Mouse (Mus musculus) brown adipose tissue, adult 24 weeks (tissue): ENCODE results near the gene Gpr182. TPM values are rescaled to one million over a fixed set of nuclear protein-coding genes. Genes with fewer than 3 reads are reported as not detected.

Experiments
- H3K27ac ChIP-seq: fragments of 200-500 bp; replicated peaks from 2 replicates; pipeline ENCODE4 v1.5.1; 2012; ENCODE audit warnings: low read depth, mild to moderate bottlenecking, low read length
- H3K4me1 ChIP-seq: fragments of 200-500 bp; 2 replicates; pipeline ENCODE4 v1.6.1; 2012; ENCODE audit warnings: low read length, mixed read lengths; ENCODE audit not compliant: control insufficient read depth, insufficient read depth, insufficient read length
- H3K4me3 ChIP-seq: fragments of 200-500 bp; 2 replicates; pipeline ENCODE4 v1.5.1; 2012; ENCODE audit warnings: low read depth, mild to moderate bottlenecking, low read length, moderate library complexity; ENCODE audit not compliant: insufficient read depth
- polyA plus RNA-seq: library from polyadenylated mRNA; stranded (reverse); fragments of >200 nt; gene quantifications from 2 replicates; pipeline ENCODE4 v1.2.4, GENCODE M21; 2012; ENCODE audit not compliant: missing spikeins, insufficient read depth, insufficient read length

Gpr182 gene
- polyA plus RNA-seq, 1 experiment = 1.5 TPM

- H3K4me3 ChIP-seq = no peak overlapping the region
- H3K4me1 ChIP-seq = no peaks in the 10 kb centered on the region
- H3K27ac ChIP-seq = no peak overlapping the region
Measured at GRCm38 (mm10) chr10:127725136-127725535, 26.4 kb downstream of the Gpr182 start.

GRCm38 (mm10) chr10:127724178-127724577 is 27.4 kb downstream of the Gpr182 start, which contains the start of gene Tac2:
Gene Tac2, plus strand, starts transcription at chr10:127724478.
- H3K4me1 ChIP-seq = no peaks in the 10 kb centered on the region
- H3K27ac ChIP-seq = no peak within 1 kb of the TSS
- H3K4me3 ChIP-seq = no peak within 1 kb of the TSS

- Histone ChIP-seq H3K27ac (no peak overlapping the region), H3K4me1 (no peaks in the 10 kb centered on the region), H3K4me3 (no peak overlapping the region)
Measured at GRCm38 (mm10) chr10:127721671-127722418, 29.7 kb downstream of the Gpr182 start.

- Histone ChIP-seq H3K4me1 (peaks cover 2% of the 10 kb centered on the region; the same call in 1 of the 2 replicates), H3K27ac (no peak overlapping the region), H3K4me3 (no peak overlapping the region)
Measured at GRCm38 (mm10) chr10:127712736-127713135, 38.8 kb downstream of the Gpr182 start.

- Histone ChIP-seq H3K27ac (no peak overlapping the region), H3K4me3 (no peak overlapping the region), H3K4me1 (peaks cover 5% of the 10 kb centered on the region; the same call in 1 of the 2 replicates)
Measured at GRCm38 (mm10) chr10:127710331-127710730, 41.2 kb downstream of the Gpr182 start.

GRCm38 (mm10) chr10:127708850-127709370 is 42.6 kb downstream of the Gpr182 start:
- H3K4me3 ChIP-seq = no peak overlapping the region
- H3K27ac ChIP-seq = no peak overlapping the region
- peaks cover 5% of the 10 kb centered on the region; the same call in 1 of the 2 replicates for H3K4me1 ChIP-seq

GRCm38 (mm10) chr10:127707721-127708120 is 43.8 kb downstream of the Gpr182 start:
- H3K4me1 ChIP-seq = peaks cover 5% of the 10 kb centered on the region; the same call in 1 of the 2 replicates
- H3K27ac ChIP-seq = no peak overlapping the region
- no peak overlapping the region for H3K4me3 ChIP-seq

GRCm38 (mm10) chr10:127705783-127706182 is 45.7 kb downstream of the Gpr182 start:
- Histone ChIP-seq H3K27ac (no peak overlapping the region), H3K4me3 (no peak overlapping the region), H3K4me1 (peaks cover 5% of the 10 kb centered on the region; the same call in 1 of the 2 replicates)

GRCm38 (mm10) chr10:127704766-127705220 is 46.7 kb downstream of the Gpr182 start, which contains the start of gene Myo1a:
Gene Myo1a, plus strand, starts transcription at chr10:127705170.
- no peak within 1 kb of the TSS for H3K4me3 ChIP-seq
- H3K27ac ChIP-seq = no peak within 1 kb of the TSS
- H3K4me1 ChIP-seq = peaks cover 5% of the 10 kb centered on the region; the same call in 1 of the 2 replicates

GRCm38 (mm10) chr10:127704293-127704692 is 47.2 kb downstream of the Gpr182 start:
- peaks cover 5% of the 10 kb centered on the region; the same call in 1 of the 2 replicates for H3K4me1 ChIP-seq
- H3K27ac ChIP-seq = no peak overlapping the region
- no peak overlapping the region for H3K4me3 ChIP-seq

GRCm38 (mm10) chr10:127703299-127703698 is 48.2 kb downstream of the Gpr182 start:
- no peak overlapping the region for H3K4me3 ChIP-seq
- no peak overlapping the region for H3K27ac ChIP-seq
- H3K4me1 ChIP-seq = peaks cover 5% of the 10 kb centered on the region; the same call in 1 of the 2 replicates

GRCm38 (mm10) chr10:127698966-127699365 is 52.6 kb downstream of the Gpr182 start:
- Histone ChIP-seq H3K4me3 (no peak overlapping the region), H3K4me1 (no peaks in the 10 kb centered on the region), H3K27ac (no peak overlapping the region)

Other genes starting within 250 kb of the Gpr182 start
- gene Ndufa4l2, start 236.8 kb downstream of the Gpr182 start, polyA plus RNA-seq = 13.0 and 14.5 TPM in 2 replicates
- gene Shmt2, start 229.3 kb downstream of the Gpr182 start, polyA plus RNA-seq = 15.5 and 16.7 TPM in 2 replicates
- not detected in 2 replicates for gene Nxph4, start 217.2 kb downstream of the Gpr182 start, polyA plus RNA-seq
- 43.8 and 47.2 TPM in 2 replicates for gene Lrp1, start 130.6 kb downstream of the Gpr182 start, polyA plus RNA-seq
- gene Stat6, start 108.7 kb downstream of the Gpr182 start, polyA plus RNA-seq = 24.7 and 28.8 TPM in 2 replicates
- 1.0 and 2.5 TPM in 2 replicates for gene Nemp1, start 84.8 kb downstream of the Gpr182 start, polyA plus RNA-seq
- 4.2 and 6.3 TPM in 2 replicates for gene Nab2, start 83.2 kb downstream of the Gpr182 start, polyA plus RNA-seq
- not detected in 2 replicates for gene Myo1a, start 46.6 kb downstream of the Gpr182 start, polyA plus RNA-seq
- gene Tac2, start 27.3 kb downstream of the Gpr182 start, polyA plus RNA-seq = not detected in 2 replicates
- 2.7 and 3.3 TPM in 2 replicates for gene Zbtb39, start 12.2 kb downstream of the Gpr182 start, polyA plus RNA-seq
- not detected in 2 replicates for gene Rdh1, start 8.0 kb upstream of the Gpr182 start, polyA plus RNA-seq
- gene Rdh16f1, start 8.1 kb upstream of the Gpr182 start, polyA plus RNA-seq = not detected in 2 replicates
- gene Rdh9, start 24.7 kb upstream of the Gpr182 start, polyA plus RNA-seq = not detected in 2 replicates
- 0.52 TPM in 1 of 2 replicates, not detected in the other for gene Rdh16, start 49.4 kb upstream of the Gpr182 start, polyA plus RNA-seq
- not detected in 2 replicates for gene Rdh19, start 98.2 kb upstream of the Gpr182 start, polyA plus RNA-seq
- not detected in 2 replicates for gene Rdh16f2, start 114.7 kb upstream of the Gpr182 start, polyA plus RNA-seq
- 3.7 TPM in 1 of 2 replicates, not detected in the other for gene Rdh7, start 137.1 kb upstream of the Gpr182 start, polyA plus RNA-seq
- gene Sdr9c7, start 146.8 kb upstream of the Gpr182 start, polyA plus RNA-seq = not detected in 2 replicates